Mouse (Mus musculus): ENCODE results near the gene Slc30a6. TPM values are rescaled to one million over a fixed set of nuclear protein-coding genes. Genes with fewer than 3 reads are reported as not detected.

The Slc30a6 gene
- 20.7 TPM for polyA plus RNA-seq (2012; fragmentation: generic; extraction: Trizol)

DNA sequence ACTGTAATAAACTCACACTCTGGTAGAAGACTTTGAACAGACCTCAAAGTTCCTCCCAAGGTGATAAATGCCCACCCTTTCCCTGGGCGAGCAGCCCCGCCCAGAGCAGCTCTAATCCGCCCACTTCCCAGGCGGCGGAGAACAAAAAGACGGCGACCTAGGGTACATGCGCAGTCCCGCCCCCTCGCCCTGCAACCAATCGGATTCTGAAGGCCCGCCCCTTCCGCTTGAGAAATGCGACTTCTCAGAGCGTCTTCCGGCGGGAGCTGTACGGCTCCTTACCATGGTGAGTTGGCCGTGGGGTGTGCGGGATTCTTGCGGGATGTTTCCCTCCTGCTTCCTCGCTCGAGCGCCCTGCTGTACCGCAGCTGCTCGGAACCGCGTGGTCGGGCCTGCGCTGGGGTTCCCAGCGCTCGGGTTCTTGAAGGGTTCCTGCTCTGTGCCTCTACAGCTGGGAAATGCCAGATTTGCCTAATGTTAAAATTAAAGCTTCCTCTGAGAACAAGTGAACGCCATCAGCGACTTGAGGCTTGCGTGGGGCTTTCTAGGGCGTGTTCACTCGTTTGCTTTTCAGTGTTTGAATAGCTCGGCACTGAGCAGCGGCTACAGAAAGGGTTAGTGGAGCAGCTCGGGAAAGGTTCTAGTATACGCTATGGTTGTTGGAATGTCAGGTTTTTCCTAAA, at the start of gene Slc30a6:
TSS of gene Slc30a6 (plus strand) at position 226 of the 683 bp plus-strand sequence.
- Histone ChIP-seq H3ac (ENCODE audit: control insufficient read depth, insufficient read length) (peak within 1 kb of the TSS; percentile 40), H3K36me3 (ENCODE audit: control insufficient read depth, insufficient read depth) (no peaks in the 10 kb centered on the region), H3K27me3 (ENCODE audit: control insufficient read depth, insufficient read depth, insufficient read length) (no peaks in the 10 kb centered on the region), H3K4me3 (peak within 1 kb of the TSS; percentile 92), H3K79me2 (ENCODE audit: control insufficient read depth, insufficient read depth) (peaks cover 36% of the 10 kb centered on the region), H3K4me2 (ENCODE audit: low read depth) (peak within 1 kb of the TSS; percentile 91)
- TF ChIP-seq POLR2AphosphoS2 (IDR thresholded peaks at IDR 0.05; ENCODE audit: insufficient read length, low read depth) (peak; percentile 93), POLR2A (IDR thresholded peaks at IDR 0.05; ENCODE audit: insufficient read length, low read depth) (peak; percentile 95), MYOG (IDR thresholded peaks at IDR 0.05; ENCODE audit: control insufficient read depth in 1 of 3, insufficient read depth in 1 of 3, insufficient read length in 2 of 3, low read depth in 2 of 3) (no peak)

DNA sequence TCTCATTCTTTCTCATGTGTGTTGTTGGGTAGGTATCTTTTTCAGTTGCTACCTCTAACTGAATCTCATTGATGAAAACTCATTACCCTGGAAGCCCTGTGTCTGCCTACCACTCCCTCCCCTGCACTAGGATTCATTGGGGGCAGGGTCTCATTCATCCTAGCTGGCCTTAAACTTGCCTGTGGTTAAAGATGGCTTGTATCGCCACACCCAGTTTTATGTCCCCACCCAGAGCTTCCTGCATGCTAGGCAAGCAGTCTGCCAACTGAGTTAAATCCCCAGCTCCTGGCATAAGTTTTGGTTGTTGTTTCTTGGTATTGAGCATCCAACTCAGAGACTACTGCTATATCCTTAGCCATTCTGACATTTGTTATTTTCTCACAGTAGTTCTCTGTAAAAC, 31.8 kb upstream of the Slc30a6 start:
- no peak overlapping the region for H3K4me3 ChIP-seq
- no peak overlapping the region for H3ac ChIP-seq (ENCODE audit: control insufficient read depth, insufficient read length)
- no peak overlapping the region for H3K4me2 ChIP-seq (ENCODE audit: low read depth)
- no peaks in the 10 kb centered on the region for H3K27me3 ChIP-seq (ENCODE audit: control insufficient read depth, insufficient read depth, insufficient read length)
- peaks cover 12% of the 10 kb centered on the region for H3K36me3 ChIP-seq (ENCODE audit: control insufficient read depth, insufficient read depth)
- no peaks in the 10 kb centered on the region for H3K79me2 ChIP-seq (ENCODE audit: control insufficient read depth, insufficient read depth)
- no peak for TF ChIP-seq CEBPB (IDR thresholded peaks at IDR 0.05; ENCODE audit: insufficient read depth, poor library complexity, severe bottlenecking)
- TF ChIP-seq REST (IDR thresholded peaks at IDR 0.05; ENCODE audit: insufficient read depth, insufficient read length): no peak
- TF ChIP-seq SRF (IDR thresholded peaks at IDR 0.05; ENCODE audit: control insufficient read depth, insufficient read length, low read depth): no peak
- no peak for TF ChIP-seq MAX (IDR thresholded peaks at IDR 0.05; ENCODE audit: low read depth)
- no peak for TF ChIP-seq TCF3 (IDR thresholded peaks at IDR 0.05; ENCODE audit: insufficient read length, low read depth)
- TF ChIP-seq TCF12 (IDR thresholded peaks at IDR 0.05; ENCODE audit: insufficient read depth, poor library complexity, severe bottlenecking): no peak
- no peak for TF ChIP-seq POLR2AphosphoS2 (IDR thresholded peaks at IDR 0.05; ENCODE audit: insufficient read length, low read depth)
- no peak for TF ChIP-seq MYOD1 (IDR thresholded peaks at IDR 0.05; ENCODE audit: control insufficient read depth in 1 of 3, insufficient read length in 2 of 3, low read depth in 2 of 3)
- TF ChIP-seq USF1 (IDR thresholded peaks at IDR 0.05; ENCODE audit: low read depth): no peak
- TF ChIP-seq POLR2A (IDR thresholded peaks at IDR 0.05; ENCODE audit: insufficient read length, low read depth): no peak
- TF ChIP-seq E2F4 (IDR thresholded peaks at IDR 0.05; ENCODE audit: insufficient read depth): no peak
- TF ChIP-seq MYOG (IDR thresholded peaks at IDR 0.05; ENCODE audit: control insufficient read depth in 1 of 3, insufficient read depth in 1 of 3, insufficient read length in 2 of 3, low read depth in 2 of 3): no peak

DNA sequence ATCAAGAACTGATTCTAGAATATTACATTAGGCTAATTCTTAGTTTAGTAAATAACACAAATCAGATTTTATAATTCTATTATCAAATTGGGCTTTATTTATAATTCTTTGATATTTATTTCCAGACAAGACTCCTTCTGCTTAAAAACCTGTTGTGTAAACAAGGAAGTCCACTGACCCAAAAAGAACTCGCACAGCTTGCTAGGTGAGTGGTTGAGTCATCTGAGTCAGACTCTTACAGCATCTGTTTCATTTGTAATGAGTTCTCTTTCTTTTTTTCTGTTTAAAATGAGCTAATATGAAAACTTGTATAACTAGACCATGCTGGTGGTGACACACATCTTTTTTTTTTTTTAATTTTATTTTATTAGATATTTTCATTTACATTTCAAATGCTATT, 18.5 kb upstream of the Slc30a6 start:
- TF ChIP-seq TCF3 (IDR thresholded peaks at IDR 0.05; ENCODE audit: insufficient read length, low read depth): no peak
- TF ChIP-seq POLR2AphosphoS2 (IDR thresholded peaks at IDR 0.05; ENCODE audit: insufficient read length, low read depth): no peak
- no peak for TF ChIP-seq TCF12 (IDR thresholded peaks at IDR 0.05; ENCODE audit: insufficient read depth, poor library complexity, severe bottlenecking)
- TF ChIP-seq CEBPB (IDR thresholded peaks at IDR 0.05; ENCODE audit: insufficient read depth, poor library complexity, severe bottlenecking): no peak
- no peak for TF ChIP-seq E2F4 (IDR thresholded peaks at IDR 0.05; ENCODE audit: insufficient read depth)
- no peak for TF ChIP-seq MYOG (IDR thresholded peaks at IDR 0.05; ENCODE audit: control insufficient read depth in 1 of 3, insufficient read depth in 1 of 3, insufficient read length in 2 of 3, low read depth in 2 of 3)
- no peak for TF ChIP-seq REST (IDR thresholded peaks at IDR 0.05; ENCODE audit: insufficient read depth, insufficient read length)
- TF ChIP-seq POLR2A (IDR thresholded peaks at IDR 0.05; ENCODE audit: insufficient read length, low read depth): no peak
- TF ChIP-seq SRF (IDR thresholded peaks at IDR 0.05; ENCODE audit: control insufficient read depth, insufficient read length, low read depth): no peak
- TF ChIP-seq USF1 (IDR thresholded peaks at IDR 0.05; ENCODE audit: low read depth): no peak
- TF ChIP-seq MYOD1 (IDR thresholded peaks at IDR 0.05; ENCODE audit: control insufficient read depth in 1 of 3, insufficient read length in 2 of 3, low read depth in 2 of 3): no peak

DNA sequence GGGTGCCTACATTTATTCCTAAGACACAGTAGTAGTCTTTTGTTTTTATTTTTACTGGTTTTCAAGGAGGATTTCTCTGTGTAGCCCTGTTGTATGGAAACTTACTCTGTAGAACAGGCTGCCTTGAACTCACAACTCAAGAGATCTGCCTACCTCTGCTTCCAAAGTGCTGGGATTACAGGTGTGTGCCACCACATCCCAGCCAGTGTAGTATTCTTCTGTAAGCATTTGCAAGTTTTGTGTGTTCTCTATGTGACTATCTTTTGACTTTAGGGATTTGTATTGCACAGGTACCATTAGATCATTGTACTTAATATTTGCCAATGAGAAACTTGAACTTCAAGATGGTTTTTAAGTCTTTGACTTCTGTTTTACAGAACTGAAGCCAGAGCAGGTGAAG, 8.8 kb upstream of the Slc30a6 start:
- Histone ChIP-seq H3K4me3 (no peak overlapping the region), H3K36me3 (ENCODE audit: control insufficient read depth, insufficient read depth) (peaks cover 28% of the 10 kb centered on the region), H3K27me3 (ENCODE audit: control insufficient read depth, insufficient read depth, insufficient read length) (no peaks in the 10 kb centered on the region), H3K4me2 (ENCODE audit: low read depth) (no peak overlapping the region), H3K79me2 (ENCODE audit: control insufficient read depth, insufficient read depth) (no peaks in the 10 kb centered on the region), H3ac (ENCODE audit: control insufficient read depth, insufficient read length) (no peak overlapping the region)
- no peak for TF ChIP-seq E2F4 (IDR thresholded peaks at IDR 0.05; ENCODE audit: insufficient read depth)
- no peak for TF ChIP-seq SRF (IDR thresholded peaks at IDR 0.05; ENCODE audit: control insufficient read depth, insufficient read length, low read depth)

More for the DNA sequence above, 18.5 kb upstream of the Slc30a6 start:
- no peak overlapping the region for H3K4me3 ChIP-seq
- H3K4me2 ChIP-seq (ENCODE audit: low read depth): no peak overlapping the region
- H3K36me3 ChIP-seq (ENCODE audit: control insufficient read depth, insufficient read depth): peaks cover 27% of the 10 kb centered on the region
- H3K79me2 ChIP-seq (ENCODE audit: control insufficient read depth, insufficient read depth): no peaks in the 10 kb centered on the region
- no peaks in the 10 kb centered on the region for H3K27me3 ChIP-seq (ENCODE audit: control insufficient read depth, insufficient read depth, insufficient read length)
- no peak overlapping the region for H3ac ChIP-seq (ENCODE audit: control insufficient read depth, insufficient read length)

DNA sequence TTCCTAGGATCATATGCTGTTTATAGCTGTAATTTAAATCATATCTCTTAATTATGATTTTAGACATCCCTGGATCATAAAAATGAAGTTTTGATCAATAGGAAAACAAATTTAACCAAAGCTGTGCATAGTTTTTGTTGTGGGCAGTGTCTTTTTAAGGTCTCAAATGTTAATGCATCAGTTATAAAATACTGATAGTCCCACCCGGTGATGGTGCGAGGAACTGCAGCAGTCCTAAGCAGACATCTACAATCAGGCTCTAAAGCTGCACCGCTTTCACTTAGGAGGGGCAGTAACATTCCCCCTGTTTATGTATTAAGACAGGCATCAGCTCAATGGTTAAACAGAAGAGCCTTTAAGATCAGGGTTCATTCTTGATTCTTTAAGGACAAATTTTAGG, 5.6 kb upstream of the Slc30a6 start:
- no peak overlapping the region for H3ac ChIP-seq (ENCODE audit: control insufficient read depth, insufficient read length)
- H3K36me3 ChIP-seq (ENCODE audit: control insufficient read depth, insufficient read depth): peaks cover 14% of the 10 kb centered on the region
- H3K4me2 ChIP-seq (ENCODE audit: low read depth): no peak overlapping the region
- no peaks in the 10 kb centered on the region for H3K27me3 ChIP-seq (ENCODE audit: control insufficient read depth, insufficient read depth, insufficient read length)
- TF ChIP-seq SRF (IDR thresholded peaks at IDR 0.05; ENCODE audit: control insufficient read depth, insufficient read length, low read depth) (no peak), E2F4 (IDR thresholded peaks at IDR 0.05; ENCODE audit: insufficient read depth) (no peak), POLR2AphosphoS2 (IDR thresholded peaks at IDR 0.05; ENCODE audit: insufficient read length, low read depth) (no peak), POLR2A (IDR thresholded peaks at IDR 0.05; ENCODE audit: insufficient read length, low read depth) (no peak), TCF12 (IDR thresholded peaks at IDR 0.05; ENCODE audit: insufficient read depth, poor library complexity, severe bottlenecking) (no peak), MAX (IDR thresholded peaks at IDR 0.05; ENCODE audit: low read depth) (no peak), USF1 (IDR thresholded peaks at IDR 0.05; ENCODE audit: low read depth) (no peak), CEBPB (IDR thresholded peaks at IDR 0.05; ENCODE audit: insufficient read depth, poor library complexity, severe bottlenecking) (no peak)
- H3K79me2 ChIP-seq (ENCODE audit: control insufficient read depth, insufficient read depth): no peaks in the 10 kb centered on the region
- H3K4me3 ChIP-seq: no peak overlapping the region
